Mouse (Mus musculus) cerebellum, adult 2 months (tissue): ENCODE data around the gene Gm49396. TPM values are rescaled to one million over a fixed set of nuclear protein-coding genes. Genes with fewer than 3 reads are reported as not detected.
A peak's percentile ranks its signal among the peaks of the same experiment; 100 is the strongest.

Experiments used
- DNase-seq, 2 experiments: peaks; one replicate each; pipeline ENCODE4 v3.0.0; 2021
- H3K27ac ChIP-seq: fragments of 200-500 bp; 2 replicates; pipeline ENCODE4 v1.5.1; 2012; ENCODE audit warnings: low read length, control low read depth, inconsistent platforms; ENCODE audit not compliant: insufficient read depth
- H3K27me3 ChIP-seq: fragments of 200-500 bp; 2 replicates; pipeline ENCODE4 v1.6.1; 2012; ENCODE audit warnings: inconsistent platforms, mild to moderate bottlenecking, low read length, moderate library complexity; ENCODE audit not compliant: control insufficient read depth, insufficient read depth
- H3K4me1 ChIP-seq: fragments of 200-500 bp; 2 replicates; pipeline ENCODE4 v1.6.1; 2011; ENCODE audit warnings: low read length; ENCODE audit not compliant: control insufficient read depth, insufficient read depth
- H3K4me3 ChIP-seq: fragments of 200-500 bp; replicated peaks from 2 replicates; pipeline ENCODE3; 2011; ENCODE audit warnings: mild to moderate bottlenecking, low read depth, low read length, control low read depth; ENCODE audit not compliant: insufficient read depth
- CTCF ChIP-seq: fragments of 200-500 bp; IDR thresholded peaks from 2 replicates; pipeline ENCODE4 v1.5.1; 2011; ENCODE audit warnings: low read depth, mild to moderate bottlenecking, control low read depth, low read length, moderate library complexity, borderline replicate concordance; ENCODE audit not compliant: insufficient read depth
- POLR2A ChIP-seq: fragments of 200-500 bp; IDR thresholded peaks from 2 replicates; pipeline ENCODE4 v1.6.1; 2011; ENCODE audit warnings: low read length, control low read depth, borderline replicate concordance; ENCODE audit not compliant: insufficient read depth
- WGBS: fragments of 180-500 bp; shearing (Covaris S2); methylation state at CpG from one replicate; pipeline ENCODE4 v1.1.7; 2018; 5-methylcytosine and 5-hydroxymethylcytosine counted together
- polyA plus RNA-seq: library from polyadenylated mRNA; depleted of rRNA; stranded (reverse); fragments of >200 nt; gene quantifications from 2 replicates; pipeline ENCODE4 v1.2.3, GENCODE M21; 2012

Gm49396 gene
- polyA plus RNA-seq, 1 experiment: 12.3 TPM

DNA sequence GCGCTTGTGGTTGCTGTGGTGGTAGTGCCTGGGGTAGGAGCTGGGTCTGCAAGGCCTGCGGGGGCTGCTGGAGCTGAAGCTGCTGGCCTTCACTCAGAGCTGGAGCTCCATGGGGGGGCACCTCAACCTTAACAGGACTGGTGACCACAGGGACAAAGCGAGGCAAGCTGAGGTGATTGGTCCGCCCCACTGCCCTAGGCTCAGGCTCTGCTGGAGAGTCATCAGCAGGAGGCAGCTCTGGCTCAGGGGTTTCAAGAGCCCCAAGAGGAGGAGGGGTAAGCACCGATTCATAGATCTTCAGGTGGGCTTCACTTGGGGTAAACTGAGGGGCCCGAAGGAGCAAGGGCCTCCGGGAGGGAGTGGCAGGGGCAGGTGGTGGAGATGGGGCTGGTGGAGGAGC, 22.0 kb downstream of the Gm49396 start:
- WGBS: 95% methylated on average over 7 of the region's 7 CpGs
- DNase-seq: no peak
- Histone ChIP-seq H3K4me1 (peaks cover 7% of the 10 kb centered on the region; the same call in 1 of the 2 replicates), H3K4me3 (no peak overlapping the region), H3K27me3 (no peaks in the 10 kb centered on the region), H3K27ac (no peak overlapping the region)
- no peak for TF ChIP-seq CTCF
- TF ChIP-seq POLR2A: no peak

- H3K4me3 ChIP-seq: no peak overlapping the region
- WGBS: 60% methylated on average over 28 of the region's 28 CpGs
- DNase-seq: no peak
- no peaks in the 10 kb centered on the region for H3K27me3 ChIP-seq
- peaks cover 7% of the 10 kb centered on the region; the same call in 1 of the 2 replicates for H3K4me1 ChIP-seq
- H3K27ac ChIP-seq: no peak overlapping the region
- TF ChIP-seq CTCF (no peak), POLR2A (no peak)
Measured at GRCm38 (mm10) chr7:30586455-30587020, 23.4 kb downstream of the Gm49396 start.

- TF ChIP-seq CTCF: no peak
- TF ChIP-seq POLR2A: no peak
- Histone ChIP-seq H3K4me3 (peak overlapping the region; percentile 62), H3K27ac (peak overlapping the region; percentile 83), H3K27me3 (no peaks in the 10 kb centered on the region), H3K4me1 (peaks cover 7% of the 10 kb centered on the region; the same call in 1 of the 2 replicates)
- under 1% methylated on average over 67 of the region's 67 CpGs for WGBS
- peak in 1 of 2 experiments; percentile 80 for DNase-seq
Measured at GRCm38 (mm10) chr7:30587842-30588667, 24.9 kb downstream of the Gm49396 start.

- peak; percentile 97 to 99 for DNase-seq
- Histone ChIP-seq H3K4me3 (peak within 1 kb of the TSS; percentile 69), H3K27me3 (no peaks in the 10 kb centered on the region), H3K27ac (peak within 1 kb of the TSS; percentile 83), H3K4me1 (peaks cover 7% of the 10 kb centered on the region; the same call in 1 of the 2 replicates)
- under 1% methylated on average over 62 of the region's 68 CpGs for WGBS
- peak; percentile 39; the same call in 1 of the 2 replicates for TF ChIP-seq POLR2A
- TF ChIP-seq CTCF: no peak; the same call in 1 of the 2 replicates
Measured at GRCm38 (mm10) chr7:30588676-30589434, 25.7 kb downstream of the Gm49396 start, which contains the start of gene Kmt2b. Kmt2b (minus strand) TSS chr7:30588726.

GRCm38 (mm10) chr7:30589435-30590301, 26.5 kb downstream of the Gm49396 start:
- Histone ChIP-seq H3K27me3 (no peaks in the 10 kb centered on the region), H3K4me1 (peaks cover 7% of the 10 kb centered on the region; the same call in 1 of the 2 replicates), H3K27ac (peak overlapping the region; percentile 44; the same call in 1 of the 2 replicates), H3K4me3 (peak overlapping the region; percentile 69)
- WGBS: 20% methylated on average over 40 of the region's 40 CpGs
- peak; percentile 89 for TF ChIP-seq CTCF
- no peak for TF ChIP-seq POLR2A
- peak; percentile 75 to 86 for DNase-seq

GRCm38 (mm10) chr7:30590927-30591604, 27.9 kb downstream of the Gm49396 start:
- Histone ChIP-seq H3K4me3 (no peak overlapping the region), H3K27me3 (no peaks in the 10 kb centered on the region), H3K4me1 (peaks cover 7% of the 10 kb centered on the region; the same call in 1 of the 2 replicates), H3K27ac (no peak overlapping the region)
- no peak for TF ChIP-seq CTCF
- TF ChIP-seq POLR2A: no peak
- no peak for DNase-seq
- 83% methylated on average over 9 of the region's 9 CpGs for WGBS

- no peaks in the 10 kb centered on the region for H3K27me3 ChIP-seq
- TF ChIP-seq POLR2A (no peak), CTCF (no peak)
- 13% methylated on average over 4 of the region's 4 CpGs for WGBS
- no peak overlapping the region for H3K27ac ChIP-seq
- DNase-seq: no peak
- H3K4me1 ChIP-seq: peaks cover 7% of the 10 kb centered on the region; the same call in 1 of the 2 replicates
- no peak overlapping the region for H3K4me3 ChIP-seq
Measured at GRCm38 (mm10) chr7:30591605-30591951, 28.4 kb downstream of the Gm49396 start.
